Mouse (Mus musculus) activated CD4-positive, CD25-positive, alpha-beta regulatory T cell (primary cell): Measurements from ENCODE around the gene Ppp2r5a. TPM values are rescaled to one million over a fixed set of nuclear protein-coding genes. Genes with fewer than 3 reads are reported as not detected.

ENCODE experiments used
- polyA plus RNA-seq, 2 experiments: library from polyadenylated mRNA; unstranded; fragments of 100-300 nt; shearing (Covaris generic); gene quantifications; one replicate each; pipeline ENCODE4 v1.2.1; 2017

The Ppp2r5a gene
- 100 to 1,000 TPM; 245 to 260 TPM for polyA plus RNA-seq

DNA sequence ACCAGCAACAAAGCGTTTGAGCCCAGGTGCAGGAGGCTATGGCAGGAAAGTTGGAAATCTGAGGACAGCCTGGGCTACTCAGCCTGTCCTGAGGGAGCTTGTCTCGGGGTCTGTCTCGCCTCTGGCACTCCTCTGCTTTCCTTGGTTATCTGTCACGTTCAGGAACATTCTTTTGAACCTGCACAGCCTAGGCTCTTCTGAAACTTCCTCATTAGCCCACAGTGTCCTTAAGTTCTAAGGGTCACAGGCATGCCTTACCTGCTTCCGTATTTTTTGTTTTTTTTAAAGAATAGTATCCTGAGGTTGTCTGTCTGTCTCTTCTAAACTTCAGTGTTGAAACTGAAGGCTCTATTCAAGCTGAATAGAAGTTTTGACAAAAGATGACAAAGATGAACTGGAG, at the start of gene Ppp2r5a:
Gene Ppp2r5a, minus strand, starts transcription at position 199 of the 400 bp plus-strand sequence.

DNA sequence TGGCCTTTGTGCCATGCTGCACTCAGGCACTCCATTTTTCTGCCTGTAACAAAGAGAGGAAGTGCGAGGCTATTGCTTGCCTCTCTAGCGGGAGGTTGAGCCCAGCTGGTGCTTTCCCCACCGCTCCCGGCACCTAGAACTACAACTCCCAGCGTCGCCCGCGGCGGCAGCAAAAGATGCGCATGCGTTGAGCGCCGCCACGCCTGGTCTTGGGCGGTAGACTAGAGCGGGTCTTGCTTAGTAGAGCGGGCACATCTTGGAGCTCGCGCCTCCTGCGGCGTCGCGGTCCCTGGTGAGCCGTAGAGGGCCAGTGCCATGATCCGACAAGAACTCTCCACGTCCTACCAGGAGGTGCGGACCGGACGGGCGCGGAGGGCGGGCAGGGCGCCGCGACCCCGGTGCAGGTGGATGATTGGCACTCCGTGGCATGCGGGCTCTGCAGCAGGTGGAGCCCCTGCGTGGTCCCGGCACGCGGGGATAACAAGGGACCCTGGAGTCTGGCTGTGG, 77.3 kb downstream of the Ppp2r5a start, which contains the start of gene Tmem206:
Gene Tmem206, plus strand, starts transcription at position 187 of the 507 bp plus-strand sequence.

DNA sequence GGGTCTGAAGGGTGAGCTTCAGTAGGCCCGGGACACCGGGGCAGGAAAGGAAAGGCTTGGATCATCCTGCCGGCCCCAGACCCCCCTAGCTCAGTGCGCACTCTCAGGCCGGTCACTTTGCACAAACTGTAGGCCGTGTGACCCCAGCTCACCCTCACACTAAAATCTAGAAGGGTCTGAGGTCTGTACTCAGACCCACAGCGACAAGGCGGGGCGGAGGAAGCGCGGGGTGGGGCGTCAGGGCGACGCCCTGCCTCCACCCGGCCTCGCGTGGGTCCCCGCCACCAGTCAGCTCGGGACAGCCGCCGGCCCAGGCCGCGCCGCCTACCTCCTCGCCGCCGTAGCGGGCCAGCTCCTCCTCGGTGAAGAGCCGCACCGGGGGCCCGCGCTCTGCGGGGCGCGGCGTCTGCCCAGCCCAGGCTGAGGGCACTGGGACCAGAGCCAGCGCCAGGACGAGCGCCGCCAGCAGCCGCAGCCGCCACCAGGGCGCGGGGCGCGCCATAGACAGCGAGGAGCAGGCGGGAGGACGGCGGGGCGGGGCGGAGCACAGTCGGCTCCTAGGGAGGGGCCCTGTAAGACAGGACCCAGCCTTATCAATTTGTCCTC, 85.4 kb downstream of the Ppp2r5a start, which contains the start of gene Nenf:
Gene Nenf, minus strand, starts transcription at position 604 of the 606 bp plus-strand sequence.

Other genes starting within 250 kb of the Ppp2r5a start
- gene Fam71a, start 238.5 kb downstream of the Ppp2r5a start, polyA plus RNA-seq = not detected
- gene Atf3, start 185.2 kb downstream of the Ppp2r5a start, polyA plus RNA-seq = not detected
- gene Nenf, start 85.1 kb downstream of the Ppp2r5a start, polyA plus RNA-seq = 10 to 100 TPM; 16.4 to 20.5 TPM
- 10 to 100 TPM; 19.9 to 32.0 TPM for gene Tmem206, start 77.4 kb downstream of the Ppp2r5a start, polyA plus RNA-seq
- gene Dtl, start 172.3 kb upstream of the Ppp2r5a start, polyA plus RNA-seq = 10 to 100 TPM in 1 of 2 experiments, 1 to 10 TPM in 1; 9.7 to 14.7 TPM
- 10 to 100 TPM; 40.3 to 43.2 TPM for gene Ints7, start 172.4 kb upstream of the Ppp2r5a start, polyA plus RNA-seq